Mouse (Mus musculus) neural tube, embryonic 13.5 days (tissue): ENCODE measurements around the gene Hmgn3. TPM values are rescaled to one million over a fixed set of nuclear protein-coding genes. Genes with fewer than 3 reads are reported as not detected.
"Not testable (repeated sequence)": the region's sequence is repeated elsewhere in the genome, so short reads cannot be mapped to it uniquely, and the experiment has no call there.

ENCODE experiments used
- ATAC-seq: fragments of 200-750 bp; cut with Nextera tagmentation; 2 replicates; pipeline ENCODE4 v1.8.0; 2017; ENCODE audit warnings: low read depth, mild to moderate bottlenecking, moderate TSS enrichment, moderate library complexity
- H3K27ac ChIP-seq: fragments of 300-500 bp; sonication (generic); replicated peaks from 2 replicates; pipeline ENCODE4 v1.5.1; 2015; ENCODE audit warnings: moderate library complexity, mild to moderate bottlenecking, inconsistent platforms
- H3K27me3 ChIP-seq: fragments of 300-500 bp; sonication (generic); 2 replicates; pipeline ENCODE4 v1.6.1; 2015; ENCODE audit warnings: mild to moderate bottlenecking, inconsistent platforms
- H3K36me3 ChIP-seq: fragments of 300-500 bp; sonication (generic); 2 replicates; pipeline ENCODE4 v1.6.1; 2015; ENCODE audit warnings: mild to moderate bottlenecking, inconsistent platforms
- H3K4me1 ChIP-seq: fragments of 300-500 bp; sonication (generic); replicated peaks from 2 replicates; pipeline ENCODE4 v1.6.1; 2015; ENCODE audit warnings: inconsistent platforms
- H3K4me2 ChIP-seq: fragments of 300-500 bp; sonication (generic); 2 replicates; pipeline ENCODE4 v1.6.1; 2015; ENCODE audit warnings: inconsistent platforms, mild to moderate bottlenecking, moderate library complexity
- H3K4me3 ChIP-seq: fragments of 300-500 bp; sonication (generic); 2 replicates; pipeline ENCODE4 v1.5.1; 2015; ENCODE audit warnings: mild to moderate bottlenecking, inconsistent platforms
- H3K9ac ChIP-seq: fragments of 300-500 bp; sonication (generic); 2 replicates; pipeline ENCODE4 v1.6.1; 2015; ENCODE audit warnings: moderate library complexity, mild to moderate bottlenecking, inconsistent platforms
- H3K9me3 ChIP-seq: fragments of 300-500 bp; sonication (generic); 2 replicates; pipeline ENCODE4 v1.6.1; 2016; ENCODE audit warnings: inconsistent platforms
- WGBS: fragments of 180-500 bp; shearing (Covaris S2); methylation state at CpG from one replicate; pipeline ENCODE4 v1.1.7; 2015; 5-methylcytosine and 5-hydroxymethylcytosine counted together
- polyA plus RNA-seq: library from polyadenylated mRNA; unstranded; fragments of >200 nt; fragmentation: Nextera tagmentation; extraction: Ambion mirVana; gene quantifications from 2 replicates; pipeline ENCODE4 v1.2.1, GENCODE M21; 2015

The Hmgn3 gene
- 98.9 and 112 TPM in 2 replicates for polyA plus RNA-seq

GRCm38 (mm10) chr9:83146446-83147188 lies at the start of gene Hmgn3:
Gene Hmgn3 (minus strand): TSS chr9:83146685.
- Histone ChIP-seq H3K36me3 (no peaks in the 10 kb centered on the region), H3K27me3 (no peaks in the 10 kb centered on the region), H3K4me3 (peak within 1 kb of the TSS; percentile 64), H3K9ac (peak within 1 kb of the TSS; percentile 72), H3K27ac (peak within 1 kb of the TSS; percentile 70), H3K4me1 (peaks cover 11% of the 10 kb centered on the region), H3K4me2 (peak within 1 kb of the TSS; percentile 98), H3K9me3 (no peaks in the 10 kb centered on the region)
- 8% methylated on average over 28 of the region's 28 CpGs for WGBS
- peak; percentile 99 for ATAC-seq

DNA sequence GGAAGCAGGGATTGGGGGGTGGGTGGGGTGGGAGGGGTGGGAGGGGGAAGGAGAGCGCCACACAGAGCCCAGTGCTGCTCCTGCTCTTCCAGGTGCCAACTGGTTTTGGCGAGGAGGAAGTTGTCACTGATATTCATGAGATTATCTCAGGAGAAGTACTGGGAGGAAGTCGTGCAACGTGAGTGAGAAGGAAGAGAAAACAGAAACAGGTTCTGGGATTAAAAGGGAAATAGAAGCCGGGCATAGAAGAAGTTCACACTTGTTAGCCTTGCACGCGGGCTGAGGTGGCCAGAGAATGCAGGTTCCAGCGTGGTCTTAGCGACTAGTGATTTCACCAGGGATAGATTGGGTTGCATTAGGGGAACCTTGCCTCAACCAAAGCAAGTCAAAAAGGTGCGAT lies 49.3 kb upstream of the Hmgn3 start:
- Histone ChIP-seq H3K27ac (no peak overlapping the region), H3K27me3 (no peaks in the 10 kb centered on the region), H3K36me3 (no peaks in the 10 kb centered on the region), H3K9me3 (no peaks in the 10 kb centered on the region), H3K9ac (no peak overlapping the region), H3K4me2 (no peak overlapping the region), H3K4me3 (no peak overlapping the region), H3K4me1 (peaks cover 11% of the 10 kb centered on the region)
- 84% methylated on average over 10 of the region's 10 CpGs for WGBS
- 0 out of 2 replicates have a peak, but pooled peaks have one; percentile 47 for ATAC-seq

DNA sequence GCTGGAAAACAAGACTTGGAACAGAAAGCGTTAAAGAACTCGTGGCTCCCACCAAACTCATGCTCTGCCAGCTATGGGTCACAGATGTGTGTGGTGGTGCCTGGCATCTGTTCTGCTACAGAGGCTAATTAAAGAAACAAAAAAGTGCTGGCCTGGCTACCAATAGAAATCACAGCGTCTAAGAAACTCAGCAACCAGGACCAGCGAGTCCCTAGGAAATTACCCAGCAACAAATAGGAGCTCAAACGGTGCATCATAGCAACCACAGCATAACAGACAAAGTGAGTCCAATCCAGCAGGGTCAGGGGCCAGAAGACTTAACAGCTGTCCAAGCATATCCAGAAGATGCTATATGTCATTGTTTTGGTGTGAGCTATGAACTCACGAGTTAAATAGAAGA lies 48.5 kb upstream of the Hmgn3 start:
- H3K27me3 ChIP-seq: no peaks in the 10 kb centered on the region
- no peak overlapping the region for H3K4me2 ChIP-seq
- H3K36me3 ChIP-seq: no peaks in the 10 kb centered on the region
- WGBS: 29% methylated on average over 6 of the region's 6 CpGs
- no peak overlapping the region for H3K9ac ChIP-seq
- peaks cover 11% of the 10 kb centered on the region for H3K4me1 ChIP-seq
- H3K27ac ChIP-seq: no peak overlapping the region
- no peaks in the 10 kb centered on the region for H3K9me3 ChIP-seq
- ATAC-seq: 0 out of 2 replicates have a peak, but pooled peaks have one; percentile 53
- H3K4me3 ChIP-seq: no peak overlapping the region

DNA sequence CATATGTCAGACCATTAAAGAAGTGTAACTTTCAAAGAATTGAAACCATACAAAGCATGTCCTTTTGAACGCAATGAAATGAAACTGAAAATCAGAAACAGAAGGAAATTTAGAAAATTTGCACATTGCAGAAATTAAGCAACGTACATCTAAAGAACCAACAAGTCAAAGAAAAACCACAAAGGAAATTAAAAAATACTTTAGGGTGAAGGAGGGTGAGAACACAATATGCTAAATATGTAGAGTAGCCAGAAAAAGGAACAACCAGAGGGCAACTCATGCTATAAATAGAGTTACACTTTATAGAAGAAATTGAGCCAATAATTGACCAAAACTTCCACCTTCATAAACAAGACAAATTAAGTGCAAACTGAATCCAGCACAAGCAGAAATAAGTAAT lies 41.3 kb upstream of the Hmgn3 start:
- 81% methylated on average over 2 of the region's 2 CpGs for WGBS
- Histone ChIP-seq H3K27me3 (no peaks in the 10 kb centered on the region), H3K4me2 (no peak overlapping the region), H3K4me3 (no peak overlapping the region), H3K9ac (no peak overlapping the region), H3K27ac (no peak overlapping the region), H3K4me1 (no peaks in the 10 kb centered on the region), H3K9me3 (no peaks in the 10 kb centered on the region), H3K36me3 (no peaks in the 10 kb centered on the region)
- no peak for ATAC-seq

DNA sequence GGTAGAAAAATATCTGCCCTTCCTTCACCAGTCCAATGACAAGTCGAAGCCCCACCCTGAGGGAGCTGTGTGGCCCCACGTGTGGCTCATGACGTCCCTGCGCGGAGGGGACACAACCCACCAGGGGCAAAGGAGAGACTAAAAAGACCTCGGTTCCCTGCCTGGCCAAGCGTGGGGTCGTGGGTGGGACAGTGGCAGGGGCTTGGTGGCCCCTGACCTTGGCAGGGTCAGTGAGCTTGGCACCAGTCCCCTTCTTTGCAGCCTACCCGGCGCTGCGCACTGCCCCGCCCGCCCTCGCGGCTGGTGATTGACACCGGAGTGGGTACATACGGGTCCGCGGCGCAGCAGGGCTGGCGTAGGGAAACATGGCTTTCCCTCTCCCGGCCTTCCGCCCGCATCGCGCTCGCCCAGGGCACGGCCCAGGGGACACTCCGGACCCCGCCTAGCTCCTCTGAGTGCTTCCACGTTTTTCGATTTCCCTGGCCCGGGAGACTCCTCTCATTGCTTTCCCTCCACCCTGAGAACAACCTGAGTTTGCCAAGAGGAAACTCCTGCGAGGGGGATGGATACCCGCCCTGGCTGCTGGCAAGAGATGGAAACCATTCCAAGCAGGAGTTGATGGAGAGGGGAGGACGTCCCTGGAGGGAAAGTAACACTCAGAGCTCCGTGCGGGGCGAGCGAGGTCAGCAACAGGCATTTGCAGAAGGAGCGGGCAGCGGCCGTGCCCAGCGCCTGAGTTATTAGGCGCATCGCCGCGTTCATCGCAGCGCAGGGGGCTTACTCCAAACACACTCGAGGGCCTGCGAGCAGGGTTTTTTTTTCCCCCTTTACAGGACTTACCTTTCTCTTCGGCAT lies 667 bp downstream of the Hmgn3 start:
- Histone ChIP-seq H3K4me1 (peaks cover 11% of the 10 kb centered on the region), H3K36me3 (no peaks in the 10 kb centered on the region), H3K4me3 (peak overlapping the region; percentile 64), H3K27ac (peak overlapping the region; percentile 70), H3K4me2 (peak overlapping the region; percentile 98), H3K9ac (peak overlapping the region; percentile 72), H3K9me3 (no peaks in the 10 kb centered on the region), H3K27me3 (no peaks in the 10 kb centered on the region)
- peak; percentile 87 for ATAC-seq
- 3% methylated on average over 53 of the region's 53 CpGs for WGBS

DNA sequence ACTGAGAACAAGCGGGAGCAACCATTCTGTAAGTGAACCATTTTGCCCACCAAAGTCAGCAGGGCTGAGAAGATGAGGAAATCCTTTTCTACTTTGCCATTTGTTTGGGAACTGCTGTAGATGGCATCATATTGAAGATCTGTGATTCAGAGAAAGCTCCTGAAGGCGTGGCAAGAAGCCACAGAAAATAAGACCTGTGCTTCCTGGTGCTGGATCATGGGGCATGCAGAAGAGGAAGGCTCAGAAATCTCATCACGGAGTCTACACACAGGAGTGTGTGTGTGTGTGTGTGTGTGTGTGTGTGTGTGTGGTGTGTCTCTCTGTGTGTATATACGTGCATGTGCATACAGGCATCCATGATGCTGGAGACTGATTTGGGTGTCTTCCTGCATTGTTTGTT lies 16.7 kb downstream of the Hmgn3 start:
- 94% methylated on average over 4 of the region's 4 CpGs for WGBS
- ATAC-seq: no peak
- Histone ChIP-seq H3K9me3 (peaks cover 4% of the 10 kb centered on the region; the same call in 1 of the 2 replicates), H3K4me1 (0 out of 2 replicates have a peak, but pooled peaks cover 1% of the 10 kb centered on the region), H3K27me3 (no peaks in the 10 kb centered on the region), H3K27ac (no peak overlapping the region), H3K4me3 (no peak overlapping the region), H3K36me3 (no peaks in the 10 kb centered on the region), H3K4me2 (no peak overlapping the region), H3K9ac (no peak overlapping the region)

GRCm38 (mm10) chr9:83127840-83128239 lies 18.6 kb downstream of the Hmgn3 start:
- Histone ChIP-seq H3K4me1 (no peaks in the 10 kb centered on the region), H3K9ac (no peak overlapping the region), H3K4me3 (no peak overlapping the region), H3K36me3 (0 out of 2 replicates have a peak, but pooled peaks cover 2% of the 10 kb centered on the region), H3K4me2 (no peak overlapping the region), H3K27ac (no peak overlapping the region), H3K27me3 (no peaks in the 10 kb centered on the region), H3K9me3 (peaks cover 4% of the 10 kb centered on the region; the same call in 1 of the 2 replicates)
- ATAC-seq: no peak
- WGBS: 79% methylated on average over 7 of the region's 7 CpGs

DNA sequence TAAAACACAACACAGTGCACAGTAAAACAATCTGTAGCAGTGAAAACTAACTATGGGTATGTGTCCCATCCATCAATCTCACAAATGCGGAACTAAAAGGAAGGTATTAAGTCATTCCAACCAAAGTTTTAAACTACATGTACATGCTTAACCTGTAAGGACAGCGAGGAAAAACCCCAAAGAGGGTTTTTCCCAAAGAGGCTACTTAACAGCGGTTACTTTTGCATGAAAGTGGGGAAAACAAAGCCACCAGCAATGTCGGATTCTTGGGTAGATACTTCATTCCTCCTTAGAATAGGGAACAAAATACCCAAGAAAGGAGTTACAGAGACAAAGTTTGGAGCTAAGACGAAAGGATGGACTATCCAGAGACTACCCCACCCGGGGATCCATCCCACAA lies 20.0 kb downstream of the Hmgn3 start:
- not testable (repeated sequence) for H3K9me3 ChIP-seq, H3K4me3 ChIP-seq, H3K27ac ChIP-seq, H3K9ac ChIP-seq, H3K4me1 ChIP-seq, H3K36me3 ChIP-seq, H3K27me3 ChIP-seq, ATAC-seq, H3K4me2 ChIP-seq
- WGBS: 88% methylated on average over 6 of the region's 6 CpGs

DNA sequence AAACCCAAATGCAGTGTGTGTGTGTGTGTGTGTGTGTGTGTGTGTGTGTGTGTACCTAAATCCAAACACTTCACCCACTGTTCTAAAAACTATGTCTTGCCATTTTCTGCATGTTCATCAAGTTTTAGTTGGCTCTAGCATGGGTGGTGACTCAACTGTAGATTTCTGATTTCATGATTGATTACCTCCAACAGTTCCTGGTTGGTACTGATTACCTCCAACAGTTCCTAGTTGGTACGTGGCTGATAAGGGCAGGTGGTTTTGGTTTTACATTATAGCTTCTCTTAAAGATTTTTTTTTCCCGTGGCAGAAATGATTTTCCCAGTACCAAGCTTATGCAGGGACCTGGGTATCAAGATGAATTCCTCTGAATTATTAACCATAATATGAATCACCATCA lies 27.3 kb downstream of the Hmgn3 start:
- no peak overlapping the region for H3K4me3 ChIP-seq
- H3K9ac ChIP-seq: no peak overlapping the region
- H3K27ac ChIP-seq: no peak overlapping the region
- no peaks in the 10 kb centered on the region for H3K4me1 ChIP-seq
- WGBS: 81% methylated on average over 2 of the region's 2 CpGs
- no peaks in the 10 kb centered on the region for H3K9me3 ChIP-seq
- 0 out of 2 replicates have a peak, but pooled peaks cover 2% of the 10 kb centered on the region for H3K36me3 ChIP-seq
- ATAC-seq: no peak
- no peak overlapping the region for H3K4me2 ChIP-seq
- no peaks in the 10 kb centered on the region for H3K27me3 ChIP-seq

- Histone ChIP-seq H3K9ac (no peak overlapping the region), H3K27me3 (no peaks in the 10 kb centered on the region), H3K9me3 (no peaks in the 10 kb centered on the region), H3K4me3 (no peak overlapping the region), H3K27ac (no peak overlapping the region), H3K4me2 (no peak overlapping the region), H3K4me1 (no peaks in the 10 kb centered on the region), H3K36me3 (no peaks in the 10 kb centered on the region)
- no peak for ATAC-seq
- 88% methylated on average over 7 of the region's 7 CpGs for WGBS
Observed at GRCm38 (mm10) chr9:83117486-83117885, 29.0 kb downstream of the Hmgn3 start.

- H3K27ac ChIP-seq: no peak overlapping the region
- ATAC-seq: no peak
- H3K4me2 ChIP-seq: no peak overlapping the region
- no peak overlapping the region for H3K4me3 ChIP-seq
- H3K4me1 ChIP-seq: no peaks in the 10 kb centered on the region
- no peak overlapping the region for H3K9ac ChIP-seq
- H3K27me3 ChIP-seq: no peaks in the 10 kb centered on the region
- 91% methylated on average over 15 of the region's 15 CpGs for whole genome bisulfite sequencing
- H3K36me3 ChIP-seq: no peaks in the 10 kb centered on the region
- no peaks in the 10 kb centered on the region for H3K9me3 ChIP-seq
Observed at GRCm38 (mm10) chr9:83116774-83117474, 29.6 kb downstream of the Hmgn3 start.

DNA sequence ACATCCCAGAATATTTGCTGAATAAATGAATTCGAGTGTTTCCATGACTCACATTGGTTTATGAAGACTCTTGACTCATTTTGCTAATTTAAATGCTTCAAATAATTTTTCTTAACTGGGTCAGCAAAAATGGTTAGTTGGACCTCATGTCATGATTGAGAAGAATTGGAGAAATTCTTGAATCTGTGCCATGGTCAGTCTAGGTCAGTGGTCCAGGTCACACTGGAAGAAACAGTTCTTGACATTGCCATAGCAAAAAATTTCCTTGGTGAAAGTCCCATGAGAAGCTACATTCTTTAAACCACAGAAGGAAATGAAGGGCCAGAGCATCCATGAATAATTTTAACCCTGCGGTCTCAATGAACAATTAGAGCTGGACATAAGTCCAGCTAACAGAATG lies 30.8 kb downstream of the Hmgn3 start:
- WGBS: 92% methylated on average over 2 of the region's 2 CpGs
- Histone ChIP-seq H3K4me2 (no peak overlapping the region), H3K27me3 (no peaks in the 10 kb centered on the region), H3K9ac (no peak overlapping the region), H3K9me3 (no peaks in the 10 kb centered on the region), H3K36me3 (no peaks in the 10 kb centered on the region), H3K4me3 (no peak overlapping the region), H3K4me1 (no peaks in the 10 kb centered on the region), H3K27ac (no peak overlapping the region)
- no peak for ATAC-seq
